Comparison of ENCODE assay signal across 8 mouse cellular contexts in genomic region chr6:29762524-29762923, GRCm38 (mm10). TPM values are rescaled to one million over a fixed set of nuclear protein-coding genes. Genes with fewer than 3 reads are reported as not detected.
DNase-seq lines count a peak whose midpoint lies in the region; ATAC-seq and TF ChIP-seq lines count a peak whose summit lies in the region.

No protein-coding gene starts in this region.

- peak; percentile 66 for TF ChIP-seq CTCF in forebrain, postnatal 0 days (IDR thresholded peaks at IDR 0.05; ENCODE audit: low read depth)
- peak; percentile 27; the same call in 1 of the 2 replicates for TF ChIP-seq CTCF in testis, adult 2 months (IDR thresholded peaks at IDR 0.05; ENCODE audit: control insufficient read depth, insufficient read depth, insufficient replicate concordance, low read depth, low read length)
- peak; percentile 78 for TF ChIP-seq CTCF in hindbrain, postnatal 0 days (IDR thresholded peaks at IDR 0.05; ENCODE audit: low read depth)

- no peak for TF ChIP-seq POLR2A in testis, adult 2 months (IDR thresholded peaks at IDR 0.05; ENCODE audit: control insufficient read depth, low read depth, low read length)

- no peaks in the 10 kb centered on the region for H3K9me3 ChIP-seq in forebrain, postnatal 0 days (ENCODE audit: low read length)
- no peaks in the 10 kb centered on the region for H3K9me3 ChIP-seq in forebrain, embryonic 13.5 days (replicated peaks)
- H3K9me3 ChIP-seq in hindbrain, postnatal 0 days (ENCODE audit: low read length), result no peaks in the 10 kb centered on the region

- no peak for DNase-seq in forebrain, postnatal 0 days
- no peak for DNase-seq in testis, postnatal 14 days (ENCODE audit: low spot score)
- DNase-seq in hindbrain, postnatal 0 days (ENCODE audit: low spot score), result peak; percentile 52
- DNase-seq in naive thymus-derived CD4-positive, alpha-beta T cell, adult 2 months (ENCODE audit: low read depth), result peak; percentile 46
- no peak for DNase-seq in left cerebral cortex, postnatal 14 days (ENCODE audit: low spot score in 2 of 2)
- DNase-seq in cerebellum, adult 9-10 months, result no peak

- no peaks in the 10 kb centered on the region for H3K4me1 ChIP-seq in forebrain, postnatal 0 days (ENCODE audit: insufficient read depth)
- H3K4me1 ChIP-seq in forebrain, embryonic 13.5 days, result 0 out of 2 replicates have a peak, but pooled peaks cover 2% of the 10 kb centered on the region
- H3K4me1 ChIP-seq in testis, adult 2 months (ENCODE audit: control insufficient read depth, insufficient read depth, low read length), result no peaks in the 10 kb centered on the region
- H3K4me1 ChIP-seq in hindbrain, postnatal 0 days (ENCODE audit: insufficient read depth, low read length), result no peaks in the 10 kb centered on the region

- H3K36me3 ChIP-seq in forebrain, postnatal 0 days (ENCODE audit: insufficient read depth), result peaks cover 5% of the 10 kb centered on the region; the same call in 1 of the 2 replicates
- H3K36me3 ChIP-seq in forebrain, embryonic 13.5 days (ENCODE audit: poor library complexity, severe bottlenecking), result peaks cover 32% of the 10 kb centered on the region
- H3K36me3 ChIP-seq in testis, adult 2 months (ENCODE audit: control insufficient read depth, insufficient read depth, low read length), result no peaks in the 10 kb centered on the region
- no peaks in the 10 kb centered on the region for H3K36me3 ChIP-seq in hindbrain, postnatal 0 days (ENCODE audit: insufficient read depth, low read length)

- WGBS in forebrain, postnatal 0 days, result 65% methylated on average over 4 of the region's 4 CpGs
- WGBS in forebrain, embryonic 13.5 days, result 58% methylated on average over 4 of the region's 4 CpGs
- whole genome bisulfite sequencing in hindbrain, postnatal 0 days, result 64% methylated on average over 4 of the region's 4 CpGs

- no peak for ATAC-seq in forebrain, postnatal 0 days
- no peak for ATAC-seq in forebrain, embryonic 13.5 days
- no peak for ATAC-seq in hindbrain, postnatal 0 days

- intact Hi-C loops in left cerebral cortex, postnatal 14 days (cut with DNase I), result no loop called here

- no peak overlapping the region for H3K4me3 ChIP-seq in forebrain, postnatal 0 days (ENCODE audit: low read depth, low read length)
- H3K4me3 ChIP-seq in forebrain, embryonic 13.5 days, result no peak overlapping the region
- H3K4me3 ChIP-seq in testis, adult 2 months (ENCODE audit: control insufficient read depth, low read depth, low read length), result no peak overlapping the region
- H3K4me3 ChIP-seq in hindbrain, postnatal 0 days (ENCODE audit: low read length), result no peak overlapping the region

- H3K27me3 ChIP-seq in forebrain, postnatal 0 days (ENCODE audit: insufficient read depth, low read length), result no peaks in the 10 kb centered on the region
- H3K27me3 ChIP-seq in forebrain, embryonic 13.5 days, result no peaks in the 10 kb centered on the region
- H3K27me3 ChIP-seq in testis, adult 2 months (ENCODE audit: control insufficient read depth, insufficient read depth, low read length), result no peaks in the 10 kb centered on the region
- H3K27me3 ChIP-seq in hindbrain, postnatal 0 days (ENCODE audit: insufficient read depth, low read length), result no peaks in the 10 kb centered on the region

- H3K9ac ChIP-seq in forebrain, postnatal 0 days, result no peak overlapping the region
- H3K9ac ChIP-seq in forebrain, embryonic 13.5 days, result no peak overlapping the region
- no peak overlapping the region for H3K9ac ChIP-seq in hindbrain, postnatal 0 days (replicated peaks; ENCODE audit: low read length)

- H3K4me2 ChIP-seq in forebrain, postnatal 0 days (ENCODE audit: low read depth), result no peak overlapping the region
- no peak overlapping the region for H3K4me2 ChIP-seq in forebrain, embryonic 13.5 days
- H3K4me2 ChIP-seq in hindbrain, postnatal 0 days (ENCODE audit: low read depth, low read length), result no peak overlapping the region

- no peak overlapping the region for H3K27ac ChIP-seq in forebrain, postnatal 0 days (ENCODE audit: low read depth, low read length)
- H3K27ac ChIP-seq in forebrain, embryonic 13.5 days, result no peak overlapping the region
- no peak overlapping the region for H3K27ac ChIP-seq in testis, adult 2 months (ENCODE audit: control insufficient read depth, insufficient read depth, low read depth, low read length)
- no peak overlapping the region for H3K27ac ChIP-seq in hindbrain, postnatal 0 days

RNA-seq across cellular contexts. Expression of gene Ahcyl2, which starts 5.3 kb away (rescaled TPM):
- total RNA-seq in forebrain, postnatal 0 days (2014; rRNA removed), result 44.6 and 48.3 TPM in 2 replicates
- 9.0 and 13.6 TPM in 2 replicates for polyA plus RNA-seq in forebrain, postnatal 0 days (2015; fragmentation: Nextera tagmentation; extraction: Ambion mirVana)
- polyA plus RNA-seq in forebrain, embryonic 13.5 days (2015; fragmentation: Nextera tagmentation; extraction: Ambion mirVana), result 11.1 and 12.3 TPM in 2 replicates
- polyA plus RNA-seq in testis, adult 2 months (2012; rRNA removed), result 102 and 118 TPM in 2 replicates
- total RNA-seq in hindbrain, postnatal 0 days (2014; rRNA removed), result 56.8 and 57.5 TPM in 2 replicates
- 19.6 and 23.1 TPM in 2 replicates for polyA plus RNA-seq in hindbrain, postnatal 0 days (2015; fragmentation: Nextera tagmentation; extraction: Ambion mirVana)
- 100 to 1,000 TPM in 1 of 2 experiments, 10 to 100 TPM in 1; 97.1 to 103 TPM for total RNA-seq in left cerebral cortex, postnatal 14 days (2021)

RNA-seq across cellular contexts. Expression of gene Smo, which starts 27.2 kb away (rescaled TPM):
- total RNA-seq in forebrain, postnatal 0 days (2014; rRNA removed), result 28.0 and 38.2 TPM in 2 replicates
- polyA plus RNA-seq in forebrain, postnatal 0 days (2015; fragmentation: Nextera tagmentation; extraction: Ambion mirVana), result 4.4 and 8.3 TPM in 2 replicates
- polyA plus RNA-seq in forebrain, embryonic 13.5 days (2015; fragmentation: Nextera tagmentation; extraction: Ambion mirVana), result 20.5 and 21.1 TPM in 2 replicates
- polyA plus RNA-seq in testis, adult 2 months (2012; rRNA removed), result 4.5 and 4.7 TPM in 2 replicates
- 74.3 and 78.0 TPM in 2 replicates for total RNA-seq in hindbrain, postnatal 0 days (2014; rRNA removed)
- 11.8 and 12.8 TPM in 2 replicates for polyA plus RNA-seq in hindbrain, postnatal 0 days (2015; fragmentation: Nextera tagmentation; extraction: Ambion mirVana)
- total RNA-seq in left cerebral cortex, postnatal 14 days (2021), result 1 to 10 TPM; 9.8 TPM

Comparison
In these comparisons a context has a peak if more than half of its experiments do, and no peak if none do; other contexts are left out.
1. DNase-seq: peak in hindbrain, postnatal 0 days (single experiment) and naive thymus-derived CD4-positive, alpha-beta T cell, adult 2 months (single experiment); none in forebrain, postnatal 0 days (single experiment), testis, postnatal 14 days (single experiment), left cerebral cortex, postnatal 14 days (0 of 2) and cerebellum, adult 9-10 months (single experiment).
2. CTCF ChIP-seq: peak in every context shown above with its lines; median percentile 78 in hindbrain, postnatal 0 days; 66 in forebrain, postnatal 0 days; 27 in testis, adult 2 months.